16 mouse cellular contexts compared by ENCODE assay signal in genomic region chr8:69984876-69985553, GRCm38 (mm10). TPM values are rescaled to one million over a fixed set of nuclear protein-coding genes. Genes with fewer than 3 reads are reported as not detected.
DNase-seq lines count a peak whose midpoint lies in the region; ATAC-seq lines count a peak whose summit lies in the region.
"Had no signal": no experiment of that assay in that cellular context is flagged by ENCODE, and none has a peak within 500 bp of the region (broad histone marks: within the 10 kb centered on the region; RNA-seq: fewer than 3 reads in every experiment).

No protein-coding gene starts in this region.

- H3K4me3 ChIP-seq in limb, embryonic 12.5 days (replicated peaks), result no peak overlapping the region
- no peak overlapping the region for H3K4me3 ChIP-seq in limb, embryonic 10.5 days
- H3K4me3 ChIP-seq: embryonic facial prominence, embryonic 12.5 days; heart, embryonic 15.5 days; hindbrain, embryonic 10.5 days; intestine, embryonic 15.5 days; liver, embryonic 12.5 days; neural tube, embryonic 12.5 days had no signal

- ATAC-seq in limb, embryonic 12.5 days (ENCODE audit: insufficient number of reproducible peaks, insufficient read depth, low FRiP score, low TSS enrichment, low read depth), result no peak
- ATAC-seq in inflammation-experienced regulatory T-cells, adult 6 months, result peak; percentile 73
- no peak for ATAC-seq in megakaryocyte-erythroid progenitor cell, adult 5-6 weeks (replicated peaks; ENCODE audit: low FRiP score, low TSS enrichment, poor library complexity, severe bottlenecking)
- ATAC-seq: intestine, embryonic 15.5 days; liver, embryonic 12.5 days had no signal

- no peaks in the 10 kb centered on the region for H3K27me3 ChIP-seq in limb, embryonic 12.5 days
- H3K27me3 ChIP-seq in limb, embryonic 10.5 days (ENCODE audit: low read depth, poor library complexity, severe bottlenecking), result no peaks in the 10 kb centered on the region
- H3K27me3 ChIP-seq: embryonic facial prominence, embryonic 12.5 days; heart, embryonic 15.5 days; intestine, embryonic 15.5 days; liver, embryonic 12.5 days; neural tube, embryonic 12.5 days had no signal

- 87% methylated on average over 2 of the region's 2 CpGs for WGBS in limb, embryonic 12.5 days
- 85% methylated on average over 2 of the region's 2 CpGs for WGBS in limb, embryonic 10.5 days

- 0 out of 2 replicates have a peak overlapping the region, but pooled peaks have one; percentile 2 for H3K27ac ChIP-seq in limb, embryonic 12.5 days
- H3K27ac ChIP-seq in limb, embryonic 10.5 days, result no peak overlapping the region
- H3K27ac ChIP-seq: embryonic facial prominence, embryonic 12.5 days; heart, embryonic 15.5 days; hindbrain, embryonic 10.5 days; intestine, embryonic 15.5 days; liver, embryonic 12.5 days; neural tube, embryonic 12.5 days had no signal

- H3K36me3 ChIP-seq in limb, embryonic 12.5 days, result no peaks in the 10 kb centered on the region
- H3K36me3 ChIP-seq in limb, embryonic 10.5 days, result 0 out of 2 replicates have a peak, but pooled peaks cover 2% of the 10 kb centered on the region
- H3K36me3 ChIP-seq: embryonic facial prominence, embryonic 12.5 days; heart, embryonic 15.5 days; hindbrain, embryonic 10.5 days; intestine, embryonic 15.5 days; neural tube, embryonic 12.5 days had no signal

- DNase-seq in limb, embryonic 10.5 days (ENCODE audit: low spot score), result no peak
- peak; percentile 55 for DNase-seq in CD4-positive, CD25-positive, alpha-beta regulatory T cell, adult 2 months (ENCODE audit: low read depth, low spot score)
- peak; percentile 56 for DNase-seq in thymus, postnatal 0 days (ENCODE audit: low spot score)
- DNase-seq in ovary, postnatal 10 days (ENCODE audit: low spot score), result no peak
- DNase-seq in left cerebral cortex, adult 18-20 months (ENCODE audit: low spot score in 2 of 2), result no peak
- DNase-seq: cerebellum, postnatal 36 days; right cerebral cortex, postnatal 4 days had no signal

- H3K9ac ChIP-seq in limb, embryonic 12.5 days (replicated peaks), result no peak overlapping the region
- H3K9ac ChIP-seq: embryonic facial prominence, embryonic 12.5 days; heart, embryonic 15.5 days; intestine, embryonic 15.5 days; liver, embryonic 12.5 days; neural tube, embryonic 12.5 days had no signal

- no peak overlapping the region for H3K4me2 ChIP-seq in limb, embryonic 12.5 days
- H3K4me2 ChIP-seq: embryonic facial prominence, embryonic 12.5 days; heart, embryonic 15.5 days; intestine, embryonic 15.5 days; liver, embryonic 12.5 days; neural tube, embryonic 12.5 days had no signal

- H3K9me3 ChIP-seq in limb, embryonic 12.5 days, result no peaks in the 10 kb centered on the region
- H3K9me3 ChIP-seq in limb, embryonic 10.5 days (replicated peaks), result no peaks in the 10 kb centered on the region
- H3K9me3 ChIP-seq: embryonic facial prominence, embryonic 12.5 days; heart, embryonic 15.5 days; hindbrain, embryonic 10.5 days; intestine, embryonic 15.5 days; liver, embryonic 12.5 days; neural tube, embryonic 12.5 days had no signal

- no peaks in the 10 kb centered on the region for H3K4me1 ChIP-seq in limb, embryonic 12.5 days (replicated peaks)
- no peaks in the 10 kb centered on the region for H3K4me1 ChIP-seq in limb, embryonic 10.5 days
- H3K4me1 ChIP-seq: embryonic facial prominence, embryonic 12.5 days; heart, embryonic 15.5 days; hindbrain, embryonic 10.5 days; neural tube, embryonic 12.5 days had no signal

RNA-seq across cellular contexts. Expression of gene Gatad2a, which starts 11.2 kb away (rescaled TPM):
- 51.3 and 68.4 TPM in 2 replicates for polyA plus RNA-seq in limb, embryonic 12.5 days (2016; fragmentation: Nextera tagmentation; extraction: Ambion mirVana)
- 58.9 and 69.2 TPM in 2 replicates for polyA plus RNA-seq in limb, embryonic 10.5 days (2016; fragmentation: Nextera tagmentation; extraction: Ambion mirVana)
- 10 to 100 TPM; 20.1 to 29.0 (median 23.2) TPM for polyA plus RNA-seq in inflammation-experienced regulatory T-cells, adult 6 months (2017; shearing (Covaris generic))
- polyA plus RNA-seq in thymus, postnatal 0 days (2015; fragmentation: Nextera tagmentation; extraction: Ambion mirVana), result 60.6 and 60.8 TPM in 2 replicates
- total RNA-seq in left cerebral cortex, adult 18-20 months (2021), result 10 to 100 TPM; 28.7 TPM
- total RNA-seq in megakaryocyte-erythroid progenitor cell, adult 5-6 weeks (2014; fragmentation: Nextera tagmentation), result 75.4 and 89.7 TPM in 2 replicates
- 68.7 and 107 TPM in 2 replicates for total RNA-seq in megakaryocyte-erythroid progenitor cell, adult 5-6 weeks (2017)

RNA-seq across cellular contexts. Expression of gene Mau2, which starts 57.5 kb away (rescaled TPM):
- polyA plus RNA-seq in limb, embryonic 12.5 days (2016; fragmentation: Nextera tagmentation; extraction: Ambion mirVana), result 62.7 and 65.3 TPM in 2 replicates
- 59.5 and 66.7 TPM in 2 replicates for polyA plus RNA-seq in limb, embryonic 10.5 days (2016; fragmentation: Nextera tagmentation; extraction: Ambion mirVana)
- polyA plus RNA-seq in inflammation-experienced regulatory T-cells, adult 6 months (2017; shearing (Covaris generic)), result 10 to 100 TPM; 35.3 to 56.2 (median 45.5) TPM
- 45.2 and 50.5 TPM in 2 replicates for polyA plus RNA-seq in thymus, postnatal 0 days (2015; fragmentation: Nextera tagmentation; extraction: Ambion mirVana)
- total RNA-seq in left cerebral cortex, adult 18-20 months (2021), result 10 to 100 TPM; 67.6 to 69.9 TPM
- 45.9 and 62.1 TPM in 2 replicates for total RNA-seq in megakaryocyte-erythroid progenitor cell, adult 5-6 weeks (2014; fragmentation: Nextera tagmentation)
- total RNA-seq in megakaryocyte-erythroid progenitor cell, adult 5-6 weeks (2017), result 33.4 TPM in 2 replicates

RNA-seq across cellular contexts. Expression of gene Sugp1, which starts 57.6 kb away (rescaled TPM):
- polyA plus RNA-seq in limb, embryonic 12.5 days (2016; fragmentation: Nextera tagmentation; extraction: Ambion mirVana), result 55.9 and 58.9 TPM in 2 replicates
- polyA plus RNA-seq in limb, embryonic 10.5 days (2016; fragmentation: Nextera tagmentation; extraction: Ambion mirVana), result 53.5 and 60.7 TPM in 2 replicates
- polyA plus RNA-seq in inflammation-experienced regulatory T-cells, adult 6 months (2017; shearing (Covaris generic)), result 10 to 100 TPM; 38.0 to 52.9 (median 52.6) TPM
- polyA plus RNA-seq in thymus, postnatal 0 days (2015; fragmentation: Nextera tagmentation; extraction: Ambion mirVana), result 40.7 and 44.3 TPM in 2 replicates
- total RNA-seq in left cerebral cortex, adult 18-20 months (2021), result 10 to 100 TPM; 46.8 to 47.1 TPM
- total RNA-seq in megakaryocyte-erythroid progenitor cell, adult 5-6 weeks (2014; fragmentation: Nextera tagmentation), result 24.6 and 26.9 TPM in 2 replicates
- total RNA-seq in megakaryocyte-erythroid progenitor cell, adult 5-6 weeks (2017), result 31.1 and 33.0 TPM in 2 replicates

Comparison
In these comparisons a context has a peak if more than half of its experiments do, and no peak if none do; other contexts are left out.
1. DNase-seq: peak in CD4-positive, CD25-positive, alpha-beta regulatory T cell, adult 2 months (single experiment) and thymus, postnatal 0 days (single experiment); none in limb, embryonic 10.5 days (single experiment), ovary, postnatal 10 days (single experiment) and left cerebral cortex, adult 18-20 months (0 of 2).